Mouse (Mus musculus): ENCODE measurements around the gene Slc30a10. TPM values are rescaled to one million over a fixed set of nuclear protein-coding genes. Genes with fewer than 3 reads are reported as not detected.

Slc30a10 gene
- polyA plus RNA-seq, 1 experiment from 2014 or later: 17.6 TPM

DNA sequence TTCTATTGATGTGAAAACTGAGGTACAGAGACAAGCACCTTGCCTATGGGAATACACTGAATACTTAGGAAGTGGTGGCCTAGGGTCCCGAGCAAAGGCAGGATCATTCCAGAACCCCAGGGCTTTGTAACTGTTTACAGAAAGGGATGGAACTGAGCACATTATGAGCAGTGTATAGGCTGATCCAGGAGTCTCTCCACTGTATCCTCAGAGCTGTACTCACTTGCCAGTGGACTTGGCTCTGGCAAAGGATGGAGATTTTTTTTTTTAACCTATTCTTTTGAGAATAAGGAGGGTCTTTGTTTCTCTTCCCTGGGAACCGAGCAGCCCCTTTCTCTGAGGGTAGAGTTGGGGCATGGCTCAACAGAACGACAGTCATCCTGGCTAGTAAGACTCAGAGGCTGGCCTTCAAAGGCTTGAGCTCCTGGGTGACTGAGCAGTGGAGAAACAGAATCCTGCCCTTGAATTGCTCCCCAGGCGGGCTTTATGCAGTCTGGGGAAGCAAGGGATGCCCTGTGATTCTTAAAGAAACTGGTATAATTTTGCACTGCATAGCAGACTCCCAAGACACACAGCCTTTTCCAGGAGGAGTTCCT lies 38.9 kb downstream of the Slc30a10 start:
- 66% methylated on average over 4 of the region's 4 CpGs for WGBS (ENCODE audit: insufficient replicate concordance)
- no peak overlapping the region for H3K4me2 ChIP-seq
- no peak for ATAC-seq
- peaks cover 34% of the 10 kb centered on the region for H3K4me1 ChIP-seq
- H3K4me3 ChIP-seq: no peak overlapping the region
- no peaks in the 10 kb centered on the region for H3K36me3 ChIP-seq
- H3K9ac ChIP-seq: no peak overlapping the region
- H3K27ac ChIP-seq: no peak overlapping the region
- H3K9me3 ChIP-seq (replicated peaks): no peaks in the 10 kb centered on the region
- H3K27me3 ChIP-seq (replicated peaks): no peaks in the 10 kb centered on the region

DNA sequence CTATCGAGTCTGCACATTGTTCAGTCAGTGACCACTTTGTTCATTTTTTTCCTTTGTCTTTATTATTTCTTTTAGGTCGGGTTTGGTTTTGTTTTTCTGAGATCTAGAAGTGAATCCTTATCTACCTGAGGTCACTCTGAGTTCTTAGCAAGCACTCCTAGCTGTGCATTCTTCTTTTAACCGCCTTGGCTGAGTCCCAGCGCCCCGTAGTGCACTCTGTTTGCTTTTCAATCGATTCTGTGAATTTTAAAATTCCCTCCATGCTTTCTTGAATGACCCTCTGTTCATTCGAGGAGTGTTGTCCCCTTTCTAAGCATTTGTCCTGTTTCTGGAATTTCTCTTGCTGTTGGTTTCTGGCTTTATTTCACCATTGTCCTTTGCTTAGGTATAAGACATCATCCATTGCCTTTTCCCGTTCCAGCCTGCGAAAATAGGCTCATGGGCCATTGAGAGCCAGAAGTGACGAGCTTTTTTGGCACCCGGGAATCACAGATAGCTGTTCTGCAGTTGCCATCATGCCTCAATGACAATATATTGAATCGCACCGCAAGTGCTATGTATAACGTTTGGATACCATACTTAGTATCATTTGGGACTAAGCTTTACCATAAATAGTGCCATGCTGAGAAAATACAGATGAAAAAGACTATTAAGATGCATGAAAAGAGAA lies 42.3 kb downstream of the Slc30a10 start:
- 68% methylated on average over 14 of the region's 14 CpGs for WGBS (ENCODE audit: insufficient replicate concordance)
- ATAC-seq: no peak
- Histone ChIP-seq H3K4me2 (no peak overlapping the region), H3K27ac (no peak overlapping the region), H3K4me3 (no peak overlapping the region), H3K27me3 (replicated peaks) (no peaks in the 10 kb centered on the region), H3K9me3 (replicated peaks) (no peaks in the 10 kb centered on the region), H3K36me3 (no peaks in the 10 kb centered on the region), H3K9ac (no peak overlapping the region), H3K4me1 (peaks cover 35% of the 10 kb centered on the region)

DNA sequence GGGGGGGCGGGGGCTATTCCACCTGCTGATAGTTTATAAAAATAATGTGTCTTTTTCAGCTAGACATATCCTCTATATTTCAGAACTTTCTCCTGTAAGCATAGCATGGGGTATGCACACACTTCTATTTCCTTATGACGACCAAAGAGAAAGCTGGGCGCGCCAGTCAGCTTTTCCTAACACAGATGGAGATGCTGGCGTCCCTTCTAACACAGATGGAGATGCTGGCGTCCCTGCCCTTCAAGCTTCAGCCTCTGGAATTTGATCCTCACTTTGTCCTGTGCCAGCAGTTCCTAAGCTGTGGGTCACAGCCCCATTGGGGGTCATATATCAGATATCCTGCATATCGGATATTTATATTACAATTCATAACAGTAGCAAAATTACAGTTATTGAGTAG lies 46.0 kb downstream of the Slc30a10 start:
- no peak overlapping the region; the same call in 1 of the 2 replicates for H3K27ac ChIP-seq
- H3K4me3 ChIP-seq: no peak overlapping the region
- H3K36me3 ChIP-seq: no peaks in the 10 kb centered on the region
- 81% methylated on average over 7 of the region's 7 CpGs for WGBS (ENCODE audit: insufficient replicate concordance)
- no peak overlapping the region for H3K9ac ChIP-seq
- H3K9me3 ChIP-seq (replicated peaks): no peaks in the 10 kb centered on the region
- H3K27me3 ChIP-seq (replicated peaks): peaks cover 5% of the 10 kb centered on the region; the same call in 1 of the 2 replicates
- no peak for ATAC-seq
- H3K4me2 ChIP-seq: no peak overlapping the region
- H3K4me1 ChIP-seq: peaks cover 44% of the 10 kb centered on the region

DNA sequence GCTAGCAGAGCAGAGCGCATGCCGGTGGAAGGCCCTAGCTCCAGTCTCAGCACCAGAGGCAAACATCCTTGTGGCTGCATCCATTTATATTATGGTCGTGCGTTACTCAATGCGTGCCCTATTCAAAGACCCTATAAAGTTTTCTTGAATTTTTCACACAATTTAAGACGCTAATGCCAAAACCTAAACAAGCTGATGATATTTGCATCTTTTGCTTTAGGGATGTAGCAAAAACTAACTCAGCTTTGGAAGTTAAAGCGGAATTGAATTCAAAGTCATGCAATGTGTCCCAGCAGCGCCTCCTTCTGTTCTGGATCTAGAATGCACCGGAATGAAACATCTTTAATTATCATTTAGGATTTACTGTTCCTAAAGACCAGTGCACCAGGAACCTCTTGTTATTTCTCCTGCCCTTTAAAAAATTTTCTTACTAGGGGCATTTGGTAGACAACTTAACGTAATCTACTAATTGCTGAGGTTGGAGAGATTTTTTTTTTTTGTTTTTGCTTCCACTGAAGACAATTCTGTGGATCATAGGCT lies 47.2 kb downstream of the Slc30a10 start:
- Histone ChIP-seq H3K4me3 (no peak overlapping the region), H3K9ac (0 out of 2 replicates have a peak overlapping the region, but pooled peaks have one; percentile 0), H3K4me1 (peaks cover 40% of the 10 kb centered on the region), H3K9me3 (replicated peaks) (no peaks in the 10 kb centered on the region), H3K4me2 (peak overlapping the region; percentile 16), H3K27ac (peak overlapping the region; percentile 62), H3K36me3 (no peaks in the 10 kb centered on the region), H3K27me3 (replicated peaks) (peaks cover 5% of the 10 kb centered on the region; the same call in 1 of the 2 replicates)
- no peak; the same call in 1 of the 2 replicates for ATAC-seq
- 32% methylated on average over 10 of the region's 10 CpGs for WGBS (ENCODE audit: insufficient replicate concordance)

DNA sequence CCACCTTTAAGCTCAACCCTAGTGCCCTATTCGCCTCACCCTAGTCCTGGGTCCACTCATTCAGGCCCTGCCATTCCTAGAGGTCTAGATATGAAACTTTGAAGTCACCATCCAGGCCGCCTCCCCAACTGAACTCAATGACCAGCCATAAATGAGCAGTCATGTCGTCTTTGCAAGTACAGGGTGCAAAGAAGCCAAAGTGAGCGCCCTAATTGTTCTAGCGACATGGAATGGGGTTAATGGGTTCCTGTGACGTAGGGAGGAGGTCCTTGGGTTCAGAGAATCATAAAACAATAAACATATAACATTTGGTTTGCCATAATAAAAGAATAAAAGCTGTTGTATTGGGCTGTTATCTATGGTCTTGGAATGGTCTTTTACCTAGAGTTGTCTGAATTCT lies 47.9 kb downstream of the Slc30a10 start:
- Histone ChIP-seq H3K27ac (no peak overlapping the region), H3K9ac (no peak overlapping the region), H3K9me3 (replicated peaks) (no peaks in the 10 kb centered on the region), H3K4me2 (no peak overlapping the region), H3K4me1 (peaks cover 39% of the 10 kb centered on the region), H3K27me3 (replicated peaks) (peaks cover 5% of the 10 kb centered on the region; the same call in 1 of the 2 replicates), H3K4me3 (no peak overlapping the region), H3K36me3 (no peaks in the 10 kb centered on the region)
- peak; percentile 40; the same call in 1 of the 2 replicates for ATAC-seq
- 57% methylated on average over 6 of the region's 6 CpGs for WGBS (ENCODE audit: insufficient replicate concordance)

DNA sequence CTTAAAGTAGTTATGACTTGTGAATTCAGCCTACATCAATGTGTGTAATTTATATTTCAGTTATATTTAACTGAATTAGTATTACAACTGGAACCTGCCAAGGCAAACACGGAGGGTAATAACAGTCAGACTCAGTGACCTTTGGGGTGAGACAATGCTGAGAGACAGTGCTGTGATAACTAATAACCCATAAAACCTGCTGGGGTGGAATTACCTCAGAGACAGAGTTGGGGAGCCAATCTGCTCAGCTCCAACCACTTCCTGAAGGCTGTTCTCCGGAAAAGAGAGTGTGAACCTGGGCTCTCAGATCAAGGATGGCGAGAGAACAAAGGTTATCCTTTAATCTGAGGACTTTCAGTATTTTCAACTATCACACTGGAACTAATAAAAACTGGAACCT lies 54.4 kb downstream of the Slc30a10 start:
- H3K4me2 ChIP-seq: no peak overlapping the region
- no peak overlapping the region for H3K27ac ChIP-seq
- WGBS (ENCODE audit: insufficient replicate concordance): 54% methylated on average over 3 of the region's 3 CpGs
- H3K4me3 ChIP-seq: no peak overlapping the region
- H3K27me3 ChIP-seq (replicated peaks): no peaks in the 10 kb centered on the region
- no peaks in the 10 kb centered on the region for H3K9me3 ChIP-seq (replicated peaks)
- H3K36me3 ChIP-seq: no peaks in the 10 kb centered on the region
- ATAC-seq: no peak
- H3K4me1 ChIP-seq: peaks cover 20% of the 10 kb centered on the region
- H3K9ac ChIP-seq: no peak overlapping the region

DNA sequence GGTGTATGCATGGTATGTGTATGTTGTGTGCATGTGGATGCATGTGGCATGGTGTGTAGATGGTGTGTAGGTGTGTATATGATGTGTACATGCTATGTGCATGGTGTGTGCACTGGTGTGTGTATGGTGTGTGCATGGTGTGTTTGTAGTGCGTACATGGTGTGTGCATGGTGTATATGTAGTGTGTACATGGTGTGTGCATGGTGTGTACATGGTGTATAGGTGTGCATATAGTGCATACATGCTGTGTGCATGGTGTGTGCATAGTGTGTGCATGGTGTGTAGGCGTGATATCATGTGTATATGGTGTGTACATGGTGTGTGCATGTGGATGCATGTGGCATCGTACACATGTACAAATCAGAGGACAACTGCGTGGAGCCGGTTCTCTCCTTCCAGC lies 56.7 kb downstream of the Slc30a10 start:
- Histone ChIP-seq H3K9ac (no peak overlapping the region), H3K27ac (no peak overlapping the region), H3K36me3 (no peaks in the 10 kb centered on the region), H3K9me3 (replicated peaks) (no peaks in the 10 kb centered on the region), H3K4me1 (peaks cover 42% of the 10 kb centered on the region), H3K4me2 (no peak overlapping the region), H3K27me3 (replicated peaks) (no peaks in the 10 kb centered on the region), H3K4me3 (no peak overlapping the region)
- no peak for ATAC-seq
- whole genome bisulfite sequencing (ENCODE audit: insufficient replicate concordance): 82% methylated on average over 5 of the region's 5 CpGs

DNA sequence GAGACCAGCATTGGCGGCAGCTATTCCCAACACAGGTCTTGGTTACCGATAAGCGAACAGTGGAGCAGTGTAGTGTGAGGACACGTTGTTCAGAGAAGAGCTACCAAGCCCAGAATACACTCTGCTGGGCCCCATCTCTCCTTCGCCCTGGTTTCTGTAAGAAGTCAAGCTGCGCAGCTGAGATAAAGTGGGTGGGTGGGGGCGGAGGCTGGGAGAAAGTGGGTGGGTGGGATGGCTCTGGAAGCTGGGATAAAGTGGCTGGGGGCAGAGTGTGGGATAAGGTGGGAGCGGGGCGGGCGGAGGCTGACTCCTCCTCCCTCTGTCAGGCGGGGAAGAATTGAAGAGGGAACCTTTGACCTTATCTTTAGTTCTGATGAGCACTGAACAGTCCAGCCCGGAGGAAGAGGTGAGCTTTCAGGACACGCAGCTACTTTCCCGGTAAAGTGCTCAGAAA lies 60.9 kb downstream of the Slc30a10 start:
- WGBS (ENCODE audit: insufficient replicate concordance): 20% methylated on average over 14 of the region's 14 CpGs
- ATAC-seq: peak; percentile 99
- Histone ChIP-seq H3K4me3 (peak overlapping the region; percentile 30), H3K9me3 (replicated peaks) (no peaks in the 10 kb centered on the region), H3K36me3 (no peaks in the 10 kb centered on the region), H3K9ac (peak overlapping the region; percentile 43), H3K4me2 (peak overlapping the region; percentile 63), H3K27me3 (replicated peaks) (no peaks in the 10 kb centered on the region), H3K27ac (peak overlapping the region; percentile 93), H3K4me1 (peaks cover 40% of the 10 kb centered on the region)

DNA sequence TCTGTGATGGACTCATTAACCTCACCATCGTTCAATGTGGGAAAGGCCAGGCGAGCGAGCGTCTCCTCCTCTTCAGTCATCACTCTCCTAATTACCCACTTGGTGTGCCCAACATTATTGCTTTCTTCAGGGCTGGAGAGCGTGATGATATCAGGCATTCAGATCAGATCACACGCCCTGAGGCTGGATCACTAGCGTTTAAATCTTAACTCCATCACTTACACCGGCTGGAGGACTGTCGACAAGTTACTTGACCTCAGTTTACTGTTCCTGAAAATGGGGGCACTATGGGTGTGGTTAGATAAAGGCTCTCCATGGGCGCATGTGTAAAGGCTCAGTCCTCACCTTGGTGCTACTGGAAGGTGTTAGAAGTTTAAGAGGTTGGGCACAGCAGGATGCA lies 61.4 kb downstream of the Slc30a10 start:
- WGBS (ENCODE audit: insufficient replicate concordance): 49% methylated on average over 10 of the region's 10 CpGs
- peak overlapping the region; percentile 63 for H3K4me2 ChIP-seq
- peak overlapping the region; percentile 43 for H3K9ac ChIP-seq
- ATAC-seq: peak; percentile 6
- H3K4me1 ChIP-seq: peaks cover 40% of the 10 kb centered on the region
- no peaks in the 10 kb centered on the region for H3K27me3 ChIP-seq (replicated peaks)
- H3K4me3 ChIP-seq: peak overlapping the region; percentile 30
- H3K36me3 ChIP-seq: no peaks in the 10 kb centered on the region
- H3K27ac ChIP-seq: peak overlapping the region; percentile 93
- no peaks in the 10 kb centered on the region for H3K9me3 ChIP-seq (replicated peaks)

DNA sequence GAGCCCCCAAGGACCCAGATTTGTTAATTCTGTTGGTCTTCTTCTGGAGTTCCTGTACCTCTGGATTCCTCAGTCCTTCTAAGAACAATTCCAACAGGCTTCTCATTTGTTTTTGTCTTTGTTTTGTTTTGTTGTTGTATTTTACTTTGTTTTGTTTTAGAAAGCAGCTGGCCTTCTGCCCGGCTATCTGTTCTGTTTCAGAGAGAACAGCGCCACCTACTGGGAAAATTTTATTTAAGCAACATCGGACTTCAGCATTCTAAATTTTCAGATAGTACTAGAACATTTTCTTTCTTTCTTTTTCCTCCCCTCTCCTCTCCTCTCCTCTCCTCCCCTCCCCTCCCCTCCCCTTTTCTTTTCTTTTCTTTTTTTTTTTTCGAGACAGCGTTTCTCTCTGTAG lies 62.9 kb downstream of the Slc30a10 start:
- Histone ChIP-seq H3K9ac (peak overlapping the region; percentile 57), H3K27ac (peak overlapping the region; percentile 93), H3K4me2 (peak overlapping the region; percentile 63; the same call in 1 of the 2 replicates), H3K27me3 (replicated peaks) (no peaks in the 10 kb centered on the region), H3K4me3 (no peak overlapping the region), H3K36me3 (no peaks in the 10 kb centered on the region), H3K9me3 (replicated peaks) (no peaks in the 10 kb centered on the region), H3K4me1 (peaks cover 40% of the 10 kb centered on the region)
- no peak for ATAC-seq
- 1% methylated on average over 3 of the region's 5 CpGs for WGBS (ENCODE audit: insufficient replicate concordance)

All from liver, embryonic 12.5 days (tissue).